Mouse (Mus musculus) MEL (cell line): ENCODE data around the gene Elovl7. TPM values are rescaled to one million over a fixed set of nuclear protein-coding genes. Genes with fewer than 3 reads are reported as not detected.

Experiments
- DNase-seq: peaks from one replicate; pipeline ENCODE4 v3.0.0; 2011; ENCODE audit warnings: low read depth, low spot score
- H3K27ac ChIP-seq: 2 replicates; pipeline ENCODE4 v1.5.1; 2012; ENCODE audit warnings: low read depth, mild to moderate bottlenecking, control low read depth, low read length, moderate library complexity; ENCODE audit not compliant: control insufficient read depth
- H3K27me3 ChIP-seq, 2 experiments: fragments of 150-350 bp in 1 of 2; sonication (generic) in 1 of 2; 2 replicates each; pipeline ENCODE4 v1.6.1; 2012; ENCODE audit warnings: low read length in 2 of 2, mild to moderate bottlenecking in 2 of 2, improper control_type of control experiment in 1 of 2, moderate library complexity in 1 of 2; ENCODE audit not compliant: insufficient read depth in 2 of 2, control insufficient read depth in 1 of 2
- H3K36me3 ChIP-seq, 2 experiments: 2 replicates each; pipeline ENCODE4 v1.6.1; 2012 to 2014; ENCODE audit warnings: low read length in 2 of 2, improper control_type of control experiment in 1 of 2, inconsistent platforms in 1 of 2, mild to moderate bottlenecking in 1 of 2; ENCODE audit not compliant: insufficient read depth in 2 of 2, control insufficient read depth in 1 of 2
- H3K4me1 ChIP-seq, 2 experiments: fragments of 150-350 bp in 1 of 2; sonication (generic) in 1 of 2; 2 replicates each; pipeline ENCODE4 v1.6.1; 2012; ENCODE audit warnings: low read length in 2 of 2, improper control_type of control experiment in 1 of 2, mild to moderate bottlenecking in 1 of 2; ENCODE audit not compliant: insufficient read depth in 2 of 2, control insufficient read depth in 1 of 2
- H3K4me3 ChIP-seq, 2 experiments: fragments of 150-350 bp in 1 of 2; sonication (generic) in 1 of 2; 2 replicates each; pipeline ENCODE4 v1.5.1; 2012; ENCODE audit warnings: low read depth in 2 of 2, low read length in 2 of 2, mild to moderate bottlenecking in 2 of 2, moderate library complexity in 2 of 2, control low read depth in 1 of 2, improper control_type of control experiment in 1 of 2; ENCODE audit not compliant: control insufficient read depth in 1 of 2, insufficient read depth in 1 of 2
- H3K79me2 ChIP-seq: 2 replicates; pipeline ENCODE4 v1.6.1; 2012; ENCODE audit warnings: mild to moderate bottlenecking, low read length, moderate library complexity; ENCODE audit not compliant: control insufficient read depth, poor library complexity, insufficient read depth
- H3K9ac ChIP-seq: 2 replicates; pipeline ENCODE4 v1.6.1; 2012; ENCODE audit warnings: low read depth, mild to moderate bottlenecking, control low read depth, low read length, moderate library complexity; ENCODE audit not compliant: control insufficient read depth, poor library complexity, severe bottlenecking
- H3K9me3 ChIP-seq: fragments of 150-350 bp; sonication (generic); replicated peaks from 2 replicates; pipeline ENCODE4 v1.6.1; 2012; ENCODE audit warnings: mild to moderate bottlenecking, low read length, improper control_type of control experiment, moderate library complexity; ENCODE audit not compliant: insufficient read depth
- BHLHE40 ChIP-seq: IDR thresholded peaks from 2 replicates; pipeline ENCODE4 v1.6.1; 2012; ENCODE audit warnings: low read depth, mild to moderate bottlenecking, inconsistent platforms, low read length, improper control_type of control experiment, borderline replicate concordance
- CHD1 ChIP-seq: IDR thresholded peaks from 2 replicates; pipeline ENCODE4 v1.6.1; 2012; ENCODE audit warnings: low read depth, mild to moderate bottlenecking, inconsistent platforms, low read length, improper control_type of control experiment
- CTCF ChIP-seq, 3 experiments: IDR thresholded peaks in 2 of 3; conservative IDR thresholded peaks in 1 of 3; 2 replicates each; pipeline ENCODE4 v1.5.1; 2011 to 2012; ENCODE audit warnings: low read length in 3 of 3, low read depth in 2 of 3, mild to moderate bottlenecking in 2 of 3, improper control_type of control experiment in 1 of 3, inconsistent platforms in 1 of 3, mixed read lengths in 1 of 3, moderate library complexity in 1 of 3; ENCODE audit not compliant: control insufficient read depth in 1 of 3, insufficient read depth in 1 of 3, poor library complexity in 1 of 3, severe bottlenecking in 1 of 3
- E2F4 ChIP-seq: IDR thresholded peaks from 2 replicates; pipeline ENCODE4 v1.6.1; 2011; ENCODE audit warnings: low read depth, low read length, improper control_type of control experiment, borderline replicate concordance
- ELF1 ChIP-seq: IDR thresholded peaks from 2 replicates; pipeline ENCODE4 v1.6.1; 2014; ENCODE audit warnings: low read depth, mild to moderate bottlenecking, inconsistent platforms, low read length, improper control_type of control experiment, moderate library complexity
- EP300 ChIP-seq, 2 experiments: IDR thresholded peaks; 2 replicates each; pipeline ENCODE4 v1.6.1; 2011; ENCODE audit warnings: improper control_type of control experiment in 2 of 2, low read length in 2 of 2, low read depth in 1 of 2, mild to moderate bottlenecking in 1 of 2
- ETS1 ChIP-seq: IDR thresholded peaks from 2 replicates; pipeline ENCODE4 v1.6.1; 2012; ENCODE audit warnings: low read depth, mild to moderate bottlenecking, inconsistent platforms, low read length, improper control_type of control experiment, moderate library complexity
- GABPA ChIP-seq: IDR thresholded peaks from 2 replicates; pipeline ENCODE4 v1.6.1; 2012; ENCODE audit warnings: low read depth, mild to moderate bottlenecking, inconsistent platforms, low read length, improper control_type of control experiment, moderate library complexity
- GATA1 ChIP-seq: IDR thresholded peaks from 2 replicates; pipeline ENCODE4 v1.6.1; 2011; ENCODE audit warnings: low read depth, low read length, improper control_type of control experiment
- HCFC1 ChIP-seq: IDR thresholded peaks from 2 replicates; pipeline ENCODE4 v1.6.1; 2012; ENCODE audit warnings: low read depth, mild to moderate bottlenecking, inconsistent platforms, low read length, improper control_type of control experiment, moderate library complexity
- KAT2A ChIP-seq: conservative IDR thresholded peaks from 2 replicates; pipeline ENCODE4 v1.6.1; 2012; ENCODE audit warnings: low read depth, low read length, improper control_type of control experiment, inconsistent platforms
- MAFK ChIP-seq: IDR thresholded peaks from 2 replicates; pipeline ENCODE4 v1.6.1; 2011; ENCODE audit warnings: low read depth, mild to moderate bottlenecking, low read length, improper control_type of control experiment, borderline replicate concordance
- MAX ChIP-seq: IDR thresholded peaks from 2 replicates; pipeline ENCODE4 v1.6.1; 2011; ENCODE audit warnings: low read length, improper control_type of control experiment
- MAZ ChIP-seq: IDR thresholded peaks from 2 replicates; pipeline ENCODE4 v1.6.1; 2012; ENCODE audit warnings: low read depth, mild to moderate bottlenecking, inconsistent platforms, low read length, improper control_type of control experiment
- MEF2A ChIP-seq: IDR thresholded peaks from 2 replicates; pipeline ENCODE4 v1.6.1; 2014; ENCODE audit warnings: low read depth, mild to moderate bottlenecking, inconsistent platforms, low read length, improper control_type of control experiment; ENCODE audit not compliant: poor library complexity, insufficient replicate concordance, severe bottlenecking; ENCODE audit errors: extremely low read depth
- MXI1 ChIP-seq: IDR thresholded peaks from 2 replicates; pipeline ENCODE4 v1.6.1; 2011; ENCODE audit warnings: mild to moderate bottlenecking, low read depth, low read length, improper control_type of control experiment
- MYB ChIP-seq: IDR thresholded peaks from 2 replicates; pipeline ENCODE4 v1.6.1; 2011; ENCODE audit warnings: mild to moderate bottlenecking, low read depth, low read length, improper control_type of control experiment
- MYC ChIP-seq: IDR thresholded peaks from 2 replicates; pipeline ENCODE4 v1.6.1; 2011; ENCODE audit warnings: low read depth, mild to moderate bottlenecking, low read length, improper control_type of control experiment, moderate library complexity
- NELFE ChIP-seq: IDR thresholded peaks from 2 replicates; pipeline ENCODE4 v1.6.1; 2011; ENCODE audit warnings: low read depth, low read length, improper control_type of control experiment
- NRF1 ChIP-seq: IDR thresholded peaks from 2 replicates; pipeline ENCODE4 v1.6.1; 2014; ENCODE audit warnings: low read depth, mild to moderate bottlenecking, inconsistent platforms, low read length, improper control_type of control experiment, moderate library complexity; ENCODE audit not compliant: poor library complexity, insufficient read depth, severe bottlenecking
- POLR2A ChIP-seq, 2 experiments: IDR thresholded peaks; 2 replicates each; pipeline ENCODE4 v1.6.1; 2011 to 2012; ENCODE audit warnings: low read length in 2 of 2, mild to moderate bottlenecking in 2 of 2, control low read depth in 1 of 2, improper control_type of control experiment in 1 of 2, low read depth in 1 of 2, moderate library complexity in 1 of 2; ENCODE audit not compliant: control insufficient read depth in 1 of 2, insufficient read depth in 1 of 2, poor library complexity in 1 of 2
- POLR2AphosphoS2 ChIP-seq: IDR thresholded peaks from 2 replicates; pipeline ENCODE4 v1.6.1; 2011; ENCODE audit warnings: low read length, improper control_type of control experiment
- POLR2AphosphoS5 ChIP-seq: IDR thresholded peaks from 2 replicates; pipeline ENCODE4 v1.6.1; 2012; ENCODE audit warnings: low read depth, borderline replicate concordance, mild to moderate bottlenecking, inconsistent platforms, low read length, moderate library complexity, mixed read lengths
- RAD21 ChIP-seq: IDR thresholded peaks from 2 replicates; pipeline ENCODE4 v1.6.1; 2011; ENCODE audit warnings: mild to moderate bottlenecking, low read depth, low read length, improper control_type of control experiment
- RCOR1 ChIP-seq: IDR thresholded peaks from 2 replicates; pipeline ENCODE4 v1.6.1; 2012; ENCODE audit warnings: low read depth, mild to moderate bottlenecking, inconsistent platforms, low read length, improper control_type of control experiment
- SIN3A ChIP-seq: IDR thresholded peaks from 2 replicates; pipeline ENCODE4 v1.6.1; 2012; ENCODE audit warnings: low read length, improper control_type of control experiment, inconsistent platforms
- SMC3 ChIP-seq: IDR thresholded peaks from 2 replicates; pipeline ENCODE4 v1.6.1; 2011; ENCODE audit warnings: low read depth, low read length, improper control_type of control experiment
- TAL1 ChIP-seq: IDR thresholded peaks from 2 replicates; pipeline ENCODE4 v1.6.1; 2012; ENCODE audit warnings: mild to moderate bottlenecking, inconsistent platforms, low read length, moderate library complexity, mixed read lengths
- TBP ChIP-seq: IDR thresholded peaks from 2 replicates; pipeline ENCODE4 v1.8.0; 2011; ENCODE audit warnings: low read depth, low read length, improper control_type of control experiment
- TCF12 ChIP-seq: IDR thresholded peaks from 2 replicates; pipeline ENCODE4 v1.6.1; 2014; ENCODE audit warnings: low read depth, mild to moderate bottlenecking, inconsistent platforms, low read length, improper control_type of control experiment, moderate library complexity
- UBTF ChIP-seq: IDR thresholded peaks from 2 replicates; pipeline ENCODE4 v1.6.1; 2012; ENCODE audit warnings: low read depth, mild to moderate bottlenecking, inconsistent platforms, low read length, improper control_type of control experiment, moderate library complexity, borderline replicate concordance; ENCODE audit not compliant: insufficient read depth
- USF1 ChIP-seq: IDR thresholded peaks from 2 replicates; pipeline ENCODE4 v1.6.1; 2014; ENCODE audit warnings: low read depth, mild to moderate bottlenecking, inconsistent platforms, low read length, improper control_type of control experiment, moderate library complexity
- USF2 ChIP-seq, 2 experiments: IDR thresholded peaks; 2 replicates each; pipeline ENCODE4 v1.6.1; 2011 to 2012; ENCODE audit warnings: improper control_type of control experiment in 2 of 2, low read length in 2 of 2, borderline replicate concordance in 1 of 2, inconsistent platforms in 1 of 2, low read depth in 1 of 2, mild to moderate bottlenecking in 1 of 2; ENCODE audit not compliant: insufficient read depth in 1 of 2
- ZC3H11A ChIP-seq: IDR thresholded peaks from 2 replicates; pipeline ENCODE4 v1.6.1; 2012; ENCODE audit warnings: low read depth, mild to moderate bottlenecking, inconsistent platforms, low read length, improper control_type of control experiment
- ZKSCAN1 ChIP-seq: IDR thresholded peaks from 2 replicates; pipeline ENCODE4 v1.6.1; 2012; ENCODE audit warnings: low read depth, mild to moderate bottlenecking, inconsistent platforms, low read length, improper control_type of control experiment, moderate library complexity
- ZMIZ1 ChIP-seq: IDR thresholded peaks from 2 replicates; pipeline ENCODE4 v1.6.1; 2012; ENCODE audit warnings: low read depth, mild to moderate bottlenecking, inconsistent platforms, low read length, improper control_type of control experiment, moderate library complexity
- polyA plus RNA-seq, 2 experiments: library from polyadenylated mRNA; stranded (reverse) in 1 of 2; unstranded in 1 of 2; fragments of >175 nt in 1 of 2; fragments of >200 nt in 1 of 2; gene quantifications; 2 replicates each; pipeline versions ENCODE4 v1.2.1 to v1.2.4; 2012; ENCODE audit warnings: low replicate concordance in 2 of 2, low read depth in 1 of 2; ENCODE audit not compliant: insufficient read length in 2 of 2, insufficient read depth in 1 of 2, missing spikeins in 1 of 2
- total RNA-seq: library from RNA; depleted of rRNA; stranded (reverse); fragments of 300-350 nt; gene quantifications from 2 replicates; pipeline ENCODE4 v1.2.3, GENCODE M21; 2012

Elovl7 gene
- total and polyA plus RNA-seq, 3 experiments, result not detected

- Histone ChIP-seq H3K4me1 (peaks cover 3 to 5% of the 10 kb centered on the region in 2 experiments; a peak in 2 of 4 replicates), H3K9ac (no peak overlapping the region), H3K79me2 (no peaks in the 10 kb centered on the region), H3K4me3 (no peak overlapping the region), H3K27ac (no peak overlapping the region), H3K27me3 (peaks cover 2 to 7% of the 10 kb centered on the region in 2 experiments), H3K36me3 (peaks cover 0 to 3% of the 10 kb centered on the region in 2 experiments; a peak in 2 of 4 replicates), H3K9me3 (no peaks in the 10 kb centered on the region)
- peak; percentile 62 for DNase-seq
- TF ChIP-seq POLR2A (IDR thresholded peaks at IDR 0.05; ENCODE audit: control insufficient read depth in 1 of 2, insufficient read depth in 1 of 2, low read depth in 1 of 2, low read length in 2 of 2, poor library complexity in 1 of 2) (no peak), ETS1 (no peak), TCF12 (no peak), MAFK (no peak), USF1 (no peak), MEF2A (no peak), TBP (no peak), TAL1 (no peak), NELFE (no peak), UBTF (no peak), RAD21 (no peak), E2F4 (no peak), MXI1 (no peak), ZMIZ1 (no peak), POLR2AphosphoS2 (no peak), ELF1 (no peak), POLR2AphosphoS5 (no peak), EP300 (IDR thresholded peaks at IDR 0.05; ENCODE audit: low read depth in 1 of 2, low read length in 2 of 2) (peak; percentile 19 to 40; a peak in 1 of 4 replicates), CHD1 (no peak), MYB (0 out of 2 replicates have a peak, but pooled peaks have one; percentile 10), ZKSCAN1 (no peak), ZC3H11A (no peak), KAT2A (no peak), NRF1 (no peak), MAZ (no peak), GABPA (no peak), CTCF (IDR thresholded peaks at IDR 0.05 in 2 of 3, conservative IDR thresholded peaks at IDR 0.05 in 1 of 3; ENCODE audit: control insufficient read depth in 1 of 3, insufficient read depth in 1 of 3, low read depth in 2 of 3, low read length in 3 of 3, poor library complexity in 1 of 3, severe bottlenecking in 1 of 3) (no peak), BHLHE40 (no peak), GATA1 (peak; percentile 60), HCFC1 (no peak), MAX (peak; percentile 28; the same call in 1 of the 2 replicates), RCOR1 (no peak), USF2 (IDR thresholded peaks at IDR 0.05; ENCODE audit: borderline replicate concordance in 1 of 2, insufficient read depth in 1 of 2, low read depth in 1 of 2, low read length in 2 of 2) (no peak), SIN3A (peak; percentile 35; the same call in 1 of the 2 replicates), MYC (0 out of 2 replicates have a peak, but pooled peaks have one; percentile 24), SMC3 (no peak)
These were observed 57.4 kb downstream of the Elovl7 start for GRCm38 (mm10) chr13:108271458-108272148.
